Mouse (Mus musculus) cerebellum, adult 11-12 months (tissue): ENCODE results near the gene Tsc22d3.
"Not testable (repeated sequence)": the region's sequence is repeated elsewhere in the genome, so short reads cannot be mapped to it uniquely, and the experiment has no call there.

ENCODE experiments used
- DNase-seq: peaks from one replicate; pipeline ENCODE4 v3.0.0; 2022

Gene Tsc22d3

GRCm38 (mm10) chrX:140565212-140565611 is 35.2 kb downstream of the Tsc22d3 start:
- peak; percentile 72 for DNase-seq

- DNase-seq, result peak; percentile 30
Measured at GRCm38 (mm10) chrX:140564777-140565176, 35.7 kb downstream of the Tsc22d3 start.

DNA sequence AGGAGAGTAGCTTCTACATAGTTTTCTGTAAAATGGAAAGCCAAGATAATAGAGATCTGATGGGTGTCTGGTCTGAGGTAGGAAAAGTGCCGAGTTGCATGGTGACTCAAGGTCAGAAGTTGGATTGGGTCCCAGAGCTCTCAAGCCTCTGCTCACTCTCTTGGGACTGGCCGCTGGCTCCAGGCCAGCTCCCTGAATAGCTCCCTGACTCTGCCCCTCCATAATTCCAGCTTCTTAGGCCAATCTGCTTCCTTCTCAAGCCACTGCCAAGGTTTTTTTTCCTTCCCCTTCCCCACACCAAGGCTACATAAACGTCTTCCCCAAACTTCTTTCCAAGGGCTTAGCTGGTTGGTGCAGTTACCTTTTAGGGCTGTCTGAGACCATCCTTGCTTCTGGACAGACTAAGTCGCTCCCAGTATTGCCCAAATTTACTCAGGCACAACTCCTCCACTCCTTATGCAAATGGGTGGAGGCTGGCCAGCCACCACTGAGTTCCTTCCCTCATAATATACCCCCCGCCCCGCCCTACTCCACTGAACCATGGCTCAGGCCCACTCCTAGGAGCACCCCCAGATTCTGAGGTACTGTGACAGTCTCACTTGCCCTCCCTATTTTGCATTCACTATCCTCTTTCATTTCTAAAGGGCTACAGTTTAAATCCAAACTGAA is 42.1 kb downstream of the Tsc22d3 start:
- DNase-seq, result no peak

DNA sequence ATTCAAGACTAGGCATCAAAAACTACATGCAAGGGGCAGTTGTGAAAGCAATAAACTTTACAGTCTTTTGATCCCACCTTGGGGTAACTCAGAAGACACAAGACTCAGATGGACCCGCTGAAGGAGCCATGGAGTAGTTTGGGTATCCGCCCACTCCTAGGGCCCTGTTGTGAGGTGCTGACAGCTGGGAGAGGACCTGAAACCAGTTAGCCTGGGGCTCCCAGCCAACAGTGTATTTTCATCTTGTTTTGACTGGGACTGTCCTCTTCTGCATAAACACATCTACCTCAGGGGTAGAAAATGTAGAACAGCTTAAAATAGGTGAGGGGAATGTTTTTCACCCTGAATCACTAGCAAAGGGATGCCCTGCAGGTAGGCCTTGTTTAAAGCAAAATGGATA is 44.5 kb downstream of the Tsc22d3 start:
- DNase-seq, result no peak

- no peak for DNase-seq
Measured at GRCm38 (mm10) chrX:140555423-140555822, 45.0 kb downstream of the Tsc22d3 start.

DNA sequence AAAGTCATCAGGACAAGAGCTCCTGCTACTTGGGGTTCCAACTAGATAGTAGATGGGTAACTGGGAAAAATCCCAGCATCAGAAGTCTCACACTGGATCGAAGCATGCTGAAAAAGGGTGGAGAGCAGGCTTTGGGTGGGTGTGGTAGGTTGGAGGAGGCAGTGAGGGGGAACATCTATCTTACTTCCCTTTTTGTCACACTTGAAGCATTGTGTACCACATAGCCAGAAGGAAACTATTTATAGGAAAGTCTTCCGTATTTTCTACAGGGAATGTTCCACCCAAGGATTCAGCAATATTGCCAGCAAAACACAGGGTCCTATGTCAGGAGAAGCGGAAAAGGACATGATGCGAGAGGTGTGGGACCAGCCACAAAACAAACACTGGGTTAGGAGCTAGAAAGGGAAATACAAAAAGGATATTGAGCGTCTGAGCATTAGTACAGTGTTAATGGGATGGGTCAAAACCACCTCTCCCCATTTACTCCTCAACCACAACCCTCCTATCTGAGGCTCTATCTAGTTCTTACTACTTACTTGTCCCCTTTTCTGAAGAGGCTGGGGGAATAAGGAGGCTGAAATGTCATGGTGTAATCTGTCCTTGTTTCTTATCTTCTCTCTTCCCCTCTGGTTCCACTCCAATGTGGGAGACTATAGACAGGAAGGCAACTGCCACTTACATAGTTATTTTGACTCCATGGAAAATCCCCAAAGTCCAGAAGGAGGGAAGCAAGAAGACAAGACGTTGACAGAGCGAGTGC is 52.6 kb downstream of the Tsc22d3 start:
- no peak for DNase-seq

DNA sequence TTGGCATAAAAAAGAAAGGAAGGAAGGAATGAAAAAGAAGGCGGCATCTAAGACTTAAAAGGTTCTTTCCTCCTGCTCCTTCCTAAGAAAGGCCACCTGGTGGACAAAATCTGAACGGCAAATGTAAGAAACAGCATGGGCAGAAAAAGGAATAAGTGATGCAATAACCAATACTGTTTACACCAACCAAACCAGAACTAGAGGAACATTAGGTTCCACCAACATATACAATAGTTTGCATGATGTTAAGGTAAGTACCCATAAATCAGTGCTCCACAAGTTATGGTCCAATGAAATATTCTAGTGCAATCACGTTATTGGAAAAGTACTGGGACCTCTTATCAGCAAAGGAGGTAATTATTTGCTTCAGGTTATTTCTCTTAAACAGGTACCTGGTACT is 55.7 kb downstream of the Tsc22d3 start:
- peak; percentile 37 for DNase-seq

- DNase-seq, result peak; percentile 80
Measured at GRCm38 (mm10) chrX:140542938-140543673, 57.4 kb downstream of the Tsc22d3 start.

- peak; percentile 56 for DNase-seq
Measured at GRCm38 (mm10) chrX:140542474-140542845, 58.0 kb downstream of the Tsc22d3 start.

- peak; percentile 68 for DNase-seq
Measured at GRCm38 (mm10) chrX:140541711-140542473, 58.6 kb downstream of the Tsc22d3 start.

GRCm38 (mm10) chrX:140540500-140541114 is 59.9 kb downstream of the Tsc22d3 start:
- peak; percentile 30 for DNase-seq

DNA sequence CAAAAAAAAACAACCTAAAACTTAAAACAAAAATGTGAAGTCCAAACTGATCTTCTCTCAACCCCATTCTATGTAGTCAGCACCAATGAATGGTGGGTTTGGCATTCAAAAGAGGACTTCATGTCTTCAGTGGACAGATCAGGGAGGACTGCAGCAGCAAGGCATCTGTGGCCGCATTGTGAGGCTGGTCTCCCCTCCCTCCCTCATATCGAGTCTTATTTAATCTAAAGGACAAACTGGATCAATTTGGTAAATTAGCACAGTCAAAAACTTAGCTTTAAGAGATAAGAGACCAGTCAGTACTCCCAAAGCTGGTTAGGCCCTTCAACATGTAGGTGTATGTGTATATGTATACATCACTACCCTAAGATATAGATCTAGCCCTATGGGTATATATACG is 60.6 kb downstream of the Tsc22d3 start:
- not testable (repeated sequence) for DNase-seq

- no peak for DNase-seq
Measured at GRCm38 (mm10) chrX:140539111-140539680, 61.3 kb downstream of the Tsc22d3 start.

DNA sequence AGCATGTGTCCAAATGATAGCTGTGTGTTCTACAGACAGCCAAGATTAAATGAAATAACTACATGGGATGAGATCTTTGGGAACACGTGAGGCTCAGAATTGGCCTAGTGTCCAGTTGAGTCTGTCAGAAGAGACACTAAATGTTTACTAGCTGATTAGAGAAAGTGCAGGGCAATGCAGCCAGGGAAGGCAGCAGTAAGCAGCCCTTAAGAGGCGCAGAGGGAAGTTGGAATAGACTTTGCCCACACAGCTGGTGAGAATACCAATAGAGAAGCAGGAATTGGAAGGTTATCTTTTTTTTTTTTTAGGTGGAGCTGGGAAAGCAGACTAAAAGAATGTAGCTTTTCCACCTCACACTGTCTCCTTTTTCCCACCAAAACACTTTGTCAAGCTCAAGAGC is 61.8 kb downstream of the Tsc22d3 start:
- no peak for DNase-seq

- no peak for DNase-seq
Measured at GRCm38 (mm10) chrX:140537662-140538061, 62.8 kb downstream of the Tsc22d3 start.

GRCm38 (mm10) chrX:140535487-140535886 is 65.0 kb downstream of the Tsc22d3 start:
- DNase-seq, result no peak

GRCm38 (mm10) chrX:140534306-140534705 is 66.2 kb downstream of the Tsc22d3 start:
- DNase-seq, result no peak

DNA sequence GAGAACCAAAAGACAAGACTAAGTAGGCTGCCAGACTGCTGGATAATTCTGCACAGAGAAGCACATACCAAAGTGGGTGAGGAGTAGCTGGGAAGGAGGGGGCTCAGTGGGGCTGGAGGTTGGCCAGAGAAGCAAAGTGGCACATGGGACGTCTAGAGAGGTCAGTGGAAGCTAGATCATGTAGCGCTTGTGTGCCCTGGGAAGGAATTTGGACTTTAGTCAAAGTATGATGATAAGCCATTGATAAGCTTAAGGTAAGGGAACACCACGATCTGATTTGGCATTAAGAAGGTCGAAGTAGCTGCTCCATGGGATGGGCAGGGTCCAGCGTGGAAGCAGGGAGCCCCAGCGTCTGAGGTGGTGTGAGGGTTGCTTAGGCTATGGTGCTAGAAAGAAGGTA is 68.1 kb downstream of the Tsc22d3 start:
- DNase-seq, result no peak

GRCm38 (mm10) chrX:140531356-140531755 is 69.1 kb downstream of the Tsc22d3 start:
- DNase-seq, result no peak

GRCm38 (mm10) chrX:140530632-140531031 is 69.8 kb downstream of the Tsc22d3 start:
- no peak for DNase-seq

DNA sequence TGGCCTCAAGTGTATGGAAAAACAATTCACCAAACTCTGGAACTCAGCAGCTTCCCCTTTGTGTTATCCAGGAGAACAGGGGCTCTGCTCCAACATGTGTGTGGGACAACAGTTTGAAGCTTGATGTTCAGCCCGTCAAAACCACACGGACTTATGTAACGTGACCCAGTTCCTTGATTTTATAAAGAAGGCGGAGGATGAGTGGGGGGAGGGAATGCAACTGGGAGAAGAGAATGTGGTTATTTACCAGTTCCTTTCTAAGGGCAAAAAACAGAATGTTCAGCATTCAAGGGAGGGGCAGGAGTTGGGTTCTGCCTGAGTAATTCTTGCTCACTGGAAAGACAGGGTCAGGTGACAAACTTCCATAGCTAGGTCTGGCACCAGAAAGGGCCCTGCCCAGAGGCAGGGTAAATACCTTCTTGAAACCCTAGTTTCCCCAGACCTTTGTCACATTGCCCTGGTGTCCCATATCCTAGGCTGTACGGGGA is 71.3 kb downstream of the Tsc22d3 start:
- no peak for DNase-seq

- DNase-seq, result no peak
Measured at GRCm38 (mm10) chrX:140527231-140527630, 73.2 kb downstream of the Tsc22d3 start.
